Mouse (Mus musculus) embryo, embryonic 11 days (tissue): ENCODE data around the gene Pdzk1ip1.

ENCODE experiments used
- DNase-seq: peaks from one replicate; pipeline ENCODE4 v3.0.0-alpha.2; 2015

The Pdzk1ip1 gene

GRCm38 (mm10) chr4:115088611-115089338 lies at the start of gene Pdzk1ip1:
Gene Pdzk1ip1 (plus strand): TSS chr4:115088708.
- DNase-seq, result no peak

- no peak for DNase-seq
Measured at GRCm38 (mm10) chr4:115045621-115046020, 42.9 kb upstream of the Pdzk1ip1 start.

GRCm38 (mm10) chr4:115047750-115048149 lies 40.8 kb upstream of the Pdzk1ip1 start:
- DNase-seq, result peak; percentile 53

GRCm38 (mm10) chr4:115048190-115048589 lies 40.3 kb upstream of the Pdzk1ip1 start:
- peak; percentile 9 for DNase-seq

- no peak for DNase-seq
Measured at GRCm38 (mm10) chr4:115051245-115051644, 37.3 kb upstream of the Pdzk1ip1 start.

GRCm38 (mm10) chr4:115052343-115053005 lies 36.0 kb upstream of the Pdzk1ip1 start:
- peak; percentile 79 for DNase-seq

GRCm38 (mm10) chr4:115055044-115055443 lies 33.5 kb upstream of the Pdzk1ip1 start:
- DNase-seq, result no peak

GRCm38 (mm10) chr4:115055691-115056090 lies 32.8 kb upstream of the Pdzk1ip1 start:
- no peak for DNase-seq

GRCm38 (mm10) chr4:115056371-115056920 lies 32.1 kb upstream of the Pdzk1ip1 start, which contains the start of gene Tal1:
Gene Tal1 (plus strand): TSS chr4:115056426.
- peak; percentile 71 for DNase-seq

GRCm38 (mm10) chr4:115056921-115057673 lies 31.4 kb upstream of the Pdzk1ip1 start:
- peak; percentile 55 for DNase-seq

GRCm38 (mm10) chr4:115057674-115058316 lies 30.7 kb upstream of the Pdzk1ip1 start:
- DNase-seq, result peak; percentile 50

- DNase-seq, result peak; percentile 43
Measured at GRCm38 (mm10) chr4:115058317-115058761, 30.2 kb upstream of the Pdzk1ip1 start.

GRCm38 (mm10) chr4:115058871-115059590 lies 29.5 kb upstream of the Pdzk1ip1 start:
- peak; percentile 30 for DNase-seq

- DNase-seq, result peak; percentile 20
Measured at GRCm38 (mm10) chr4:115059871-115060270, 28.6 kb upstream of the Pdzk1ip1 start.

- no peak for DNase-seq
Measured at GRCm38 (mm10) chr4:115060753-115061152, 27.8 kb upstream of the Pdzk1ip1 start.

- peak; percentile 22 for DNase-seq
Measured at GRCm38 (mm10) chr4:115062540-115062874, 26.0 kb upstream of the Pdzk1ip1 start.

GRCm38 (mm10) chr4:115062875-115063517 lies 25.5 kb upstream of the Pdzk1ip1 start:
- DNase-seq, result peak; percentile 77

GRCm38 (mm10) chr4:115063518-115064239 lies 24.8 kb upstream of the Pdzk1ip1 start:
- DNase-seq, result peak; percentile 10

- no peak for DNase-seq
Measured at GRCm38 (mm10) chr4:115071668-115072067, 16.8 kb upstream of the Pdzk1ip1 start.

- DNase-seq, result no peak
Measured at GRCm38 (mm10) chr4:115074789-115075188, 13.7 kb upstream of the Pdzk1ip1 start.
